Mouse (Mus musculus): ENCODE results near the gene Tmeff1.

Gene Tmeff1

GRCm38 (mm10) chr4:48576361-48576760, 8.6 kb upstream of the Tmeff1 start:
- DNase-seq: no peak

GRCm38 (mm10) chr4:48577831-48578230, 7.1 kb upstream of the Tmeff1 start:
- DNase-seq: no peak

- no peak for DNase-seq
These were observed 6.6 kb upstream of the Tmeff1 start for GRCm38 (mm10) chr4:48578399-48578798.

- DNase-seq: no peak
These were observed 5.4 kb upstream of the Tmeff1 start for GRCm38 (mm10) chr4:48579475-48580110.

- no peak for DNase-seq
These were observed 3.8 kb upstream of the Tmeff1 start for GRCm38 (mm10) chr4:48581201-48581600.

GRCm38 (mm10) chr4:48581993-48582392, 3.0 kb upstream of the Tmeff1 start:
- DNase-seq: no peak

GRCm38 (mm10) chr4:48582941-48583340, 2.0 kb upstream of the Tmeff1 start:
- no peak for DNase-seq

- DNase-seq: no peak
These were observed 496 bp downstream of the Tmeff1 start for GRCm38 (mm10) chr4:48585241-48586098.

- DNase-seq: no peak
These were observed 1.3 kb downstream of the Tmeff1 start for GRCm38 (mm10) chr4:48586099-48586821.

GRCm38 (mm10) chr4:48587526-48587925, 2.6 kb downstream of the Tmeff1 start:
- no peak for DNase-seq

- DNase-seq: no peak
These were observed 3.6 kb downstream of the Tmeff1 start for GRCm38 (mm10) chr4:48588576-48588975.

- no peak for DNase-seq
These were observed 5.9 kb downstream of the Tmeff1 start for GRCm38 (mm10) chr4:48590862-48591261.

- no peak for DNase-seq
These were observed 6.4 kb downstream of the Tmeff1 start for GRCm38 (mm10) chr4:48591390-48591789.

GRCm38 (mm10) chr4:48592328-48592727, 7.4 kb downstream of the Tmeff1 start:
- no peak for DNase-seq

GRCm38 (mm10) chr4:48592844-48593243, 7.9 kb downstream of the Tmeff1 start:
- DNase-seq: no peak

- DNase-seq: no peak
These were observed 11.1 kb downstream of the Tmeff1 start for GRCm38 (mm10) chr4:48596111-48596510.

- no peak for DNase-seq
These were observed 20.7 kb downstream of the Tmeff1 start for GRCm38 (mm10) chr4:48605650-48606049.

- no peak for DNase-seq
These were observed 24.5 kb downstream of the Tmeff1 start for GRCm38 (mm10) chr4:48609485-48609884.

- no peak for DNase-seq
These were observed 25.3 kb downstream of the Tmeff1 start for GRCm38 (mm10) chr4:48610251-48610650.

- no peak for DNase-seq
These were observed 30.5 kb downstream of the Tmeff1 start for GRCm38 (mm10) chr4:48615483-48615882.

- no peak for DNase-seq
These were observed 32.2 kb downstream of the Tmeff1 start for GRCm38 (mm10) chr4:48617201-48617600.

GRCm38 (mm10) chr4:48620121-48620520, 35.1 kb downstream of the Tmeff1 start:
- DNase-seq: no peak

- DNase-seq: no peak
These were observed 37.3 kb downstream of the Tmeff1 start for GRCm38 (mm10) chr4:48622246-48622645.

- no peak for DNase-seq
These were observed 38.0 kb downstream of the Tmeff1 start for GRCm38 (mm10) chr4:48622946-48623345.
